Mouse (Mus musculus) cortical plate, adult 2 months (tissue): ENCODE results near the gene C87977. TPM values are rescaled to one million over a fixed set of nuclear protein-coding genes. Genes with fewer than 3 reads are reported as not detected.
"Not testable (repeated sequence)": the region's sequence is repeated elsewhere in the genome, so short reads cannot be mapped to it uniquely, and the experiment has no call there.

Source experiments
- H3K27ac ChIP-seq: fragments of 200-500 bp; 2 replicates; pipeline ENCODE4 v1.5.1; 2012; ENCODE audit warnings: low read length, control low read depth, inconsistent platforms; ENCODE audit not compliant: insufficient read depth
- H3K4me1 ChIP-seq: fragments of 200-500 bp; 2 replicates; pipeline ENCODE4 v1.6.1; 2011; ENCODE audit warnings: low read length; ENCODE audit not compliant: control insufficient read depth, insufficient read depth
- H3K4me3 ChIP-seq: fragments of 200-500 bp; 2 replicates; pipeline ENCODE4 v1.5.1; 2011; ENCODE audit warnings: mild to moderate bottlenecking, low read length, control low read depth; ENCODE audit not compliant: insufficient read depth
- CTCF ChIP-seq: fragments of 200-500 bp; IDR thresholded peaks from 2 replicates; pipeline ENCODE4 v1.5.1; 2011; ENCODE audit warnings: mild to moderate bottlenecking, control low read depth, low read length; ENCODE audit not compliant: insufficient read depth; ENCODE audit errors: extremely low read depth
- POLR2A ChIP-seq: fragments of 200-500 bp; IDR thresholded peaks from 2 replicates; pipeline ENCODE4 v1.6.1; 2011; ENCODE audit warnings: mild to moderate bottlenecking, low read length, control low read depth; ENCODE audit not compliant: insufficient read depth; ENCODE audit errors: extremely low read depth
- polyA plus RNA-seq: library from polyadenylated mRNA; depleted of rRNA; stranded (reverse); fragments of >200 nt; gene quantifications from 2 replicates; pipeline ENCODE4 v1.2.3, GENCODE M21; 2012; rRNA removed

The C87977 gene
- not detected in 2 replicates for polyA plus RNA-seq

DNA sequence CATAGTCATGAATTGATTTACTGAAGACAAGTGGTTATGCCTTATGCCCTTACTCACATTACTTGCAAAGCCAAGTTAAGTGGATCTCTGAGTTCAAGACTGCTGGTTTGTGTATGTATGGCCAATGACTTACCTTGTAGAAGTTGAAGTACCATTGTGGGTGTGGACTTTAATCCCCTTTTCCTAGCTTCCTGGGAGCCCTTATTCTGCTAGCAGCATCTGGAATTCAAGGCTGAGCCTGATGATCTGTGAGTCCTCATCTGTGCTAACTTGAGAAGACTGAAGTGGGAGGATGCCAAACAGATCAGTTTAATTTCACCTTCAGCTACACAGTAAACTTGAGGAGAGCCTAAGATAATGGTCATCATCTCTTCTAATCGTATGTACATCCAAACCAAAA is at the start of gene C87977:
Gene C87977 (minus strand): TSS at position 101 of the 400 bp plus-strand sequence.
- not testable (repeated sequence) for H3K27ac ChIP-seq, H3K4me3 ChIP-seq, H3K4me1 ChIP-seq

DNA sequence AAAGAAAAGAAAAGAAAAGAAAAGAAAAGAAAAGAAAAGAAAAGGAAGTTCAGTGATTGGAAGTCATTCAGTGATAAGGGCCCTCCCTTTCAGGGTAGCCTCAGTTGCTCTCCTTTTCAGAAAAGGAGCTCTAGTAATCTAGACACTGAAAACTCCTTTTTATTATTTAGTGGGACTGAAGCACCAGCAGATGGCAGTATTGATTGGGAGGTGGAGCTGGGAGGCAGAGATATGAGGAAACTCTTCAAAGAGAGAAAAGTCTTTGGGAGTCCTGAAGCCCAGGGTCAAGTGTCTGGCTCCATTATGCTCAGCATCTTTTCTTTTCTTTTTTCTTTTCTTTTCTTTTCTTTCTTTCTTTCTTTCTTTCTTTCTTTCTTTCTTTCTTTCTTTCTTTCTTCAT is 41.6 kb upstream of the C87977 start:
- not testable (repeated sequence) for H3K27ac ChIP-seq, H3K4me3 ChIP-seq, H3K4me1 ChIP-seq

DNA sequence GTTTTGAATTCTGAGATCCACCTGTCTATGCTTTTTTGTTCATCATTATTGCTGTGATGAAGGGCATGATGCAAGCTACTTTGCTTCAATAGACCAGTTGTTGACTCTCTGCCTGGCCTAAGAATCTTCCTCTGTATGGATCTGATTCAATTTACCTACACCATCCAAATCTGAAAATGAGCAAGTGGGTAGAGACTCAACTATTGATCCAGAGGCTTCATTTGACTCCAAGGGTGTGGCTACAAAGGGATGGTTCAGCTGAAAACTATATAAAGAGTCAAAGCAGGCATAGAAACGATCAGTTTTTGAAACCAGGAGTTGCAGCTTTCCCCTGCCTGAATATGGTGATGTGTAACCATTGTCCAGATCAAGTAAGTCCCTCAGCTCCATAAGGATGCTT is 22.7 kb downstream of the C87977 start, which contains the start of gene Oog2:
Gene Oog2 (plus strand): TSS at position 301 of the 400 bp plus-strand sequence.
- no peaks in the 10 kb centered on the region for H3K4me1 ChIP-seq
- no peak within 1 kb of the TSS for H3K4me3 ChIP-seq
- no peak within 1 kb of the TSS for H3K27ac ChIP-seq
- TF ChIP-seq CTCF (no peak), POLR2A (no peak)

DNA sequence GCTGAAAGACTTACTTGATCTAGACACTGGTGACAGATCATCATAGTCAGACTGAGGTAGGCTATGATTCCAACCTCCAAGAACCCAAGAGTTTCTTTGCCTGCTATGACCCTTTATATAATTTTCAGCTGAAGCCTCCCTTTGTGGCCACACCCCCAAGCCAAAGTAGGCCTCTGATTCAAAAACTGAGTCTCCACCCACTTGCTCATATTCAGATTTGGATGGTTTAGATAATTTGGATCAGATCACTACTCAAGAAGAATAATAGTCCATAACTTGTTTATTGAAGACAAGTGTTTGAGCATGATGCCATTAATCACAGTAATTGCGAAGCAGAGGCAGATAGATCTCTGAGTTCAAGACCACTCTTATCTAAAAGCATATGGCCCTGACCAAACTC is 50.6 kb downstream of the C87977 start, which contains the start of gene Oog3:
Gene Oog3 (minus strand): TSS at position 101 of the 400 bp plus-strand sequence.
- no peak within 1 kb of the TSS for H3K4me3 ChIP-seq
- H3K27ac ChIP-seq, result no peak within 1 kb of the TSS
- H3K4me1 ChIP-seq, result no peaks in the 10 kb centered on the region
- TF ChIP-seq POLR2A (no peak), CTCF (no peak)

Other genes with a start within 250 kb of the C87977 start
- gene Gm13101, start 246.4 kb downstream of the C87977 start, polyA plus RNA-seq, result not detected in 2 replicates
- gene Pramef17, start 218.9 kb downstream of the C87977 start, polyA plus RNA-seq, result not detected in 2 replicates
- not detected in 2 replicates for gene Pramel4, start 154.2 kb downstream of the C87977 start, polyA plus RNA-seq
- not detected in 2 replicates for gene Gm13102, start 106.8 kb downstream of the C87977 start, polyA plus RNA-seq
- not detected in 2 replicates for gene Oog3, start 50.7 kb downstream of the C87977 start, polyA plus RNA-seq
- not detected in 2 replicates for gene Oog2, start 22.6 kb downstream of the C87977 start, polyA plus RNA-seq
- gene Pramel5, start 67.2 kb upstream of the C87977 start, polyA plus RNA-seq, result not detected in 2 replicates
- not detected in 2 replicates for gene Gm13128, start 116.9 kb upstream of the C87977 start, polyA plus RNA-seq
- not detected in 2 replicates for gene Gm13119, start 144.6 kb upstream of the C87977 start, polyA plus RNA-seq
- not detected in 2 replicates for gene Pramef20, start 164.6 kb upstream of the C87977 start, polyA plus RNA-seq
- gene Pramef12, start 195.1 kb upstream of the C87977 start, polyA plus RNA-seq, result not detected in 2 replicates
- gene 1700012P22Rik, start 225.5 kb upstream of the C87977 start, polyA plus RNA-seq, result not detected in 2 replicates
- gene Gm9944, start 240.0 kb upstream of the C87977 start, polyA plus RNA-seq, result not detected in 2 replicates